Mouse (Mus musculus) hindbrain, embryonic 16.5 days (tissue): ENCODE data around the gene Rln3. TPM values are rescaled to one million over a fixed set of nuclear protein-coding genes. Genes with fewer than 3 reads are reported as not detected.
"Not testable (repeated sequence)": the region's sequence is repeated elsewhere in the genome, so short reads cannot be mapped to it uniquely, and the experiment has no call there.

Experiments used
- ATAC-seq: fragments of 200-750 bp; cut with Nextera tagmentation; 2 replicates; pipeline ENCODE4 v1.8.0; 2017; ENCODE audit warnings: moderate TSS enrichment, moderate library complexity
- H3K27ac ChIP-seq: fragments of 300-500 bp; sonication (generic); 2 replicates; pipeline ENCODE4 v1.5.1; 2014; ENCODE audit warnings: low read depth, mild to moderate bottlenecking, control low read depth, low read length, moderate library complexity
- H3K27me3 ChIP-seq: fragments of 300-500 bp; sonication (generic); replicated peaks from 2 replicates; pipeline ENCODE4 v1.6.1; 2014; ENCODE audit warnings: low read length; ENCODE audit not compliant: control insufficient read depth, insufficient read depth
- H3K36me3 ChIP-seq: fragments of 300-500 bp; sonication (generic); 2 replicates; pipeline ENCODE4 v1.6.1; 2014; ENCODE audit warnings: mild to moderate bottlenecking, low read length, moderate library complexity, mixed read lengths; ENCODE audit not compliant: control insufficient read depth, insufficient read depth
- H3K4me1 ChIP-seq: fragments of 300-500 bp; sonication (generic); 2 replicates; pipeline ENCODE4 v1.6.1; 2014; ENCODE audit warnings: low read depth, low read length; ENCODE audit not compliant: control insufficient read depth, insufficient read depth
- H3K4me2 ChIP-seq: fragments of 300-500 bp; sonication (generic); 2 replicates; pipeline ENCODE4 v1.6.1; 2014; ENCODE audit warnings: mild to moderate bottlenecking, low read length, control low read depth, moderate library complexity
- H3K4me3 ChIP-seq: fragments of 300-500 bp; sonication (generic); 2 replicates; pipeline ENCODE4 v1.5.1; 2014; ENCODE audit warnings: mild to moderate bottlenecking, low read length, control low read depth, moderate library complexity
- H3K9ac ChIP-seq: fragments of 300-500 bp; sonication (generic); 2 replicates; pipeline ENCODE4 v1.6.1; 2014; ENCODE audit warnings: low read depth, mild to moderate bottlenecking, control low read depth, low read length, moderate library complexity
- H3K9me3 ChIP-seq: fragments of 300-500 bp; sonication (generic); 2 replicates; pipeline ENCODE4 v1.6.1; 2014; ENCODE audit warnings: mild to moderate bottlenecking, low read length, moderate library complexity; ENCODE audit not compliant: control insufficient read depth
- WGBS: fragments of 180-500 bp; shearing (Covaris S2); extraction: QIAGEN DNeasy Blood & Tissue Kit; methylation state at CpG from one replicate; pipeline ENCODE4 v1.1.7; 2014; 5-methylcytosine and 5-hydroxymethylcytosine counted together
- polyA plus RNA-seq: library from polyadenylated mRNA; unstranded; fragments of >200 nt; fragmentation: Nextera tagmentation; extraction: Ambion mirVana; gene quantifications from 2 replicates; pipeline ENCODE4 v1.2.1, GENCODE M21; 2015

Rln3 gene
- polyA plus RNA-seq, 1 experiment from 2014 or later: 1.8 TPM

DNA sequence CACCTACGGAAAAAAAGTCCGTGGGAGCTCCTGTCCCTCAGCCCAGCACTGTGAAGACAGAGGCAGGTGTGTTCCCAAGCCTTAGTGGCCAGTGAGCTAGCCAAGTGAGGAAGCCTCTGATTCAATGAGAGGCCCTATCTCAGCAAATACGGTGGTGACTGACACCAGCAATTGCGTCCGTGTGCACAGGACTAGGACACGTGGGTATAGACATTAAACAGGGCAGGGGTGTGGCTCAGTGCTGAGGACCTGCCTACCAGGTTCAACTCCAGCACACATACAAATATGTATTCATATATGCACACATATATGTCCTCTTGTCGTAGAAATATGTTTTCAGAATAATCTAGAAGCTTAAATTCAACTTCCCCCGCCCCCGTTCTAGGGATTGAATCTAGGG is 25.1 kb downstream of the Rln3 start:
- H3K4me1 ChIP-seq: no peaks in the 10 kb centered on the region
- no peak overlapping the region for H3K4me3 ChIP-seq
- H3K4me2 ChIP-seq: no peak overlapping the region
- 78% methylated on average over 9 of the region's 9 CpGs for WGBS
- no peaks in the 10 kb centered on the region for H3K9me3 ChIP-seq
- no peaks in the 10 kb centered on the region; the same call in 1 of the 2 replicates for H3K27me3 ChIP-seq
- no peak for ATAC-seq
- H3K9ac ChIP-seq: no peak overlapping the region
- no peak overlapping the region for H3K27ac ChIP-seq
- no peaks in the 10 kb centered on the region for H3K36me3 ChIP-seq

DNA sequence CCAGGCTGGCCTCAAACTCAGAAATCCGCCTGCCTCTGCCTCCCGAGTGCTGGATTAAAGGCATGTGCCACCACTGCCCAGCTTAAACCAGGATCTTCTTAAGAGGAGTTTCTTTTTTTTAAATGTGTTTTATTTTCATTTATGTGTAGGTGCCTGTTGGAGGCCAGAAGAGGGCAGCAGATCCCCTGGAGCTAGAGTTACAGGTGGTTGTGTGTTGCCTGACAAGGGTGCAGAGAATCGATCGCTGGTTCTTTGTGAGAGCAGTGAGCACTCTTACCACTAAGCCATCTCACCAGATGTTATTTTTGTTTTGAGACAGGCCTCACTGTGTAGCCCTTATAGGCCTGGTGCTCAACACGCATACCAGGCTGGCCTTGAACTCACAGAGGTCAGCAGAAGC is 29.0 kb downstream of the Rln3 start:
- Histone ChIP-seq H3K27me3 (peaks cover 17% of the 10 kb centered on the region), H3K9ac (no peak overlapping the region), H3K4me1 (peaks cover 17% of the 10 kb centered on the region), H3K27ac (no peak overlapping the region), H3K36me3 (no peaks in the 10 kb centered on the region), H3K4me2 (no peak overlapping the region), H3K9me3 (no peaks in the 10 kb centered on the region), H3K4me3 (no peak overlapping the region)
- 90% methylated on average over 5 of the region's 5 CpGs for WGBS
- no peak for ATAC-seq

DNA sequence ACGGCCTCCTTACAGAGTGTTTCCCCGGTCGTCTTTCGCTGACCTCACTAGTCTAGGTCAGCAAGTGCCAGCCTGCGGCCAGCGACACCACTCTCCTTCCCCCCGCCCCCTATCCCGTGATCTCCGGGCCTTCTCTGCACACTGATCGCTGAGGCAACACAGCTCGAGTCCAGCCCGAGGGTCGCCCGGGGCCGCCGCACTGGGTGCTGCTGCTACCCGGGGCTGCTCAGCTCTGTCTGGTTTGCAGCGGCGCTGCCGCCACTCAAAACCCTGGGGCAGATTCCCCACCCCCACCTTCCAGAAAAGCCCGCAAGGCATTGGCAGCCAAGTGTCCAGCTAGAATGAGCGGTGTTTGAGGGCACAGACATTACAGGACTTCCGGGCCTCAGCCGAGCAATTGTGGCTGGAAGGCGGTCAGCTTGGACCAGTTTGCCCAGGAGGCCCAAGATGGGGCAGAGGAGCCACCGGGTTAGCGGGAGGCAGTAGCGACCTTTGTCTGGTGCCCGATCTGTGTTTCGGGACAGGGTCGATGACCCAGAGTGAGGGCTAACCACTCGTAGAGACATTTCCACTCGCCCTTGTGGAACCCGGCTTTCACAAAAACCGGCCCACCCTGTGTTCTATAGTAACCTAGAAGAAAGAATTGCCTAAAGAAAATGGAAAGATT is 32.2 kb downstream of the Rln3 start:
- Histone ChIP-seq H3K9me3 (no peaks in the 10 kb centered on the region), H3K36me3 (no peaks in the 10 kb centered on the region), H3K27me3 (peaks cover 27% of the 10 kb centered on the region), H3K9ac (peak overlapping the region; percentile 50), H3K27ac (no peak overlapping the region), H3K4me1 (peaks cover 22% of the 10 kb centered on the region), H3K4me3 (peak overlapping the region; percentile 66), H3K4me2 (peak overlapping the region; percentile 100)
- no peak; the same call in 1 of the 2 replicates for ATAC-seq
- WGBS: 7% methylated on average over 35 of the region's 35 CpGs

DNA sequence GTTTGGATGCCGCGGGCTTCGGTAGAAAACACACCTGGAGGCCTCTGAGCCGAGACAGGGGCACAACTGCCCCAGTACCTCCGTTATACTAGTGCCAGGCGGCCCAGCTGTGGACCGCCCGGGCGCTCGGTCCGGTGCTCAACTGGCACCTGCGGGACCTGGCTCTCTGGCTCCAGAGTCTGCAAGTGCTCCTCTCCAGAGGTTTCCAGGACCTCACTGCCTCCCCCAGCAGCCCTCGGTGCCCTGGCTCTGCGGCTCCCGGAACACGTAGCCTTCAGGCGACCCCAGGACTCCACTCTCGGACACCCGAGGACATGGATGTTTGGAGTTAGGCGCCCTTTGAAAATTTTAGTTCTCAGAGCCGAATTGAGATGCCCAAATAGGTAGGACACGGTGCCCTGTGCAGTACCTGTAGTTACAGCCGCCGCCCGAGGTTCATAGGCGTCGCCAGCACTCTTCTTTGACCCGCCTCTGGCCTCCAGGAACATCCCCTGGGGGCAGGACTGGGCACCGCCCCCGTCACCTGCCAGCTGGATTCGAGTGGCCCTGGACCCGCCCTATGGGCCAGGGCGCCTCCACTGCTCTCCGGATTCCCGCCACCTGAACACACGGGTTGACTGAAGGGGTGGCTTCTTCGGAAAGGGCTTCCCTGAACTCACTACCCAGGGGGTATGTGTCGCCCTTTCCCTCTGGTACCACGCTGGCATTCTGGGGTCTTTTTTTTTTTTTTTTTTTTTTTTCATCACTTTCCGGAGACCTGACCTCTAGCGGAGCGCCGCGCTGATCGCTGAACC is 32.9 kb downstream of the Rln3 start, which contains the start of gene 2210011C24Rik:
2210011C24Rik (minus strand) TSS at position 467 of the 794 bp plus-strand sequence.
- peak within 1 kb of the TSS; percentile 73 for H3K9ac ChIP-seq
- H3K4me3 ChIP-seq: peak within 1 kb of the TSS; percentile 66
- peak within 1 kb of the TSS; percentile 100 for H3K4me2 ChIP-seq
- H3K9me3 ChIP-seq: no peaks in the 10 kb centered on the region
- H3K27ac ChIP-seq: no peak within 1 kb of the TSS
- peaks cover 22% of the 10 kb centered on the region for H3K4me1 ChIP-seq
- no peaks in the 10 kb centered on the region for H3K36me3 ChIP-seq
- ATAC-seq: peak; percentile 12; the same call in 1 of the 2 replicates
- WGBS: under 1% methylated on average over 45 of the region's 45 CpGs
- peaks cover 27% of the 10 kb centered on the region for H3K27me3 ChIP-seq

DNA sequence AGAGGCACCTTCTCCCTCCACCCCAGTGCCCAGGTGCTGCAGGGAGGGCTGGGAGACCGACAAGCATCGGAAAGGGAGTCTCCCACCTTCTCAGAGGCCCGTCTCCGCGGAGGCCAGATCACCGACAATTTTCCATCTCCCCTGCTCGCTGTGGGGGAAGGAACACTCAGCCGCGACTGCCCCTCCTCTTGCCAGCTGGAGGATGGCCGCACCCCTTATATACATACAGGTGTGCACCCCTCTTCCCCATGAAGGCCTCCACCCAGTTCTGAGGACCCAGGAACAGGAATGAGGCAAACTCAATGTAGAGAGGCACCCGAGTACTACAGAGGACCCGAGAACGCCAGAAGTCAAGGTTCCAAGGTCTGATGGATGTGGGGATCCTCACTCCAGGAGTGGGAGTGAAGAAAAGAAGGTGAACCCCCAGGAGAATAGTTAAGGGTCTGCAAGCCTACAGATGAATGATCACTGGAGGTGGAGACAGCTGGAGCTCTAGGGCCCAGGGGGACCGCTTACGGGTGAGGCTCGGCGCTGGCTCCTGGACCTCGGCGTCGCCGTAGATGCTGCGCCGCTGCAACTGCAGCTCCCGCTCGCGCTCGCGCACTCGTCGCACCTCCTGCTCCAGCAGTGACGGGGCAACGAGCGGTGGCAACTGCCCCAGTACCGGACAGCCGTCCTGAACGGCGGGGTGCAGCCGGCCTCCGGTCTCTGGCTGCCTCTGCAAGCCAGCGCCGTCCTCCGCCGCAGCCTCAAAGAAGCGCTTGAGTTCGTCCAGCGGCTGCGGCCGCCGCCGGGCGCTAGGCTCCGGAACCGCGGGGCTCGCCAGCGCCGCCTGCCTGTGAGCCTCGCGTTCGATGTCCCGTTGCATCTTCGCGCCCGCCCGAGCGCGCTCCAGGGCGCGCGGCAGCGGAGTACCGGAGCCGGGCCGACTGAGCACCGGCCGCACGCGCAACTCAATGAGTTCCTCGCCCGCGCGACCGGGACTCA is 33.9 kb downstream of the Rln3 start:
- peaks cover 22% of the 10 kb centered on the region for H3K4me1 ChIP-seq
- no peak overlapping the region for H3K27ac ChIP-seq
- peaks cover 27% of the 10 kb centered on the region for H3K27me3 ChIP-seq
- no peaks in the 10 kb centered on the region for H3K9me3 ChIP-seq
- no peaks in the 10 kb centered on the region for H3K36me3 ChIP-seq
- WGBS: 2% methylated on average over 61 of the region's 83 CpGs
- H3K4me2 ChIP-seq: peak overlapping the region; percentile 100
- ATAC-seq: peak; percentile 71
- H3K4me3 ChIP-seq: peak overlapping the region; percentile 66
- peak overlapping the region; percentile 73 for H3K9ac ChIP-seq

DNA sequence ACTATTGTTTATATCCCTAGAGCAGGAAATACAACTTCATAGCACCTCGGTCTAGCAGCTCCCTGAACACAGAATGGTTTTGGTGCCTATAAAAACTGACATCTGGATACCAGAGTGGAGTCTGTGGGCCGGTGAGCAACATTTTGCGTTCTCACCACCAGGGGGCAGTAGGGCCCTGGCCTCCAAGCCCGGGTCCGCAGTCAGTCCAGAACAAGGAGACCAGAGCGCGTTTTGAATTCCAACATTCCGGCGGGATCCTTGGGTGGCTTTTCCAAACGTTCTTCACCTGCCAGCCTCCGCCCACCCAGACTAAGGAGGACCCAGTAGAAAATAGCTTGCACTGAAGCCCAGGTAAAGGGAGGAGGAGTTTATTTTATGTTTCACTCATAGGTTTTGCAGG is 34.9 kb downstream of the Rln3 start:
- H3K4me3 ChIP-seq: no peak overlapping the region
- peak; percentile 35; the same call in 1 of the 2 replicates for ATAC-seq
- H3K4me2 ChIP-seq: no peak overlapping the region; the same call in 1 of the 2 replicates

DNA sequence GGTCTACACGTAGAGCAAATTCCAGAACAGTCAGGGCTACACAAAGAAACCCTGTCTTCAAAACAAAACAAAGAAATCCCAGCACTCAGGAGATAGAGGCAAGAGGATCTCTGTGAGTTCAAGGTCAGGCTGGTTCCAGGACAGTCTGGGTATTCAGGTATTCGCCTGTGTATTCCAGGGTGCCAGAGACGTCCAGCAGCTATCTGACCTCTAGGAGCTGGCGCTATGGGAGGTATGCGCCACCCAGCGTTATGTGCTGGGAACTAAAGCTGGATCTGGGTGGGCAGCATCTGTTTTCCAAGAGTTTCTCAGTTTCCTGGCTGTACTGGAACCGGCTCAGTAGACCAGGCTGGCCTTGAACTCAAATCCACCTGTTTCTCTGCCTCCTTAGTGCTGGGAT is 36.4 kb downstream of the Rln3 start:
- no peak overlapping the region for H3K9ac ChIP-seq
- no peak overlapping the region for H3K4me3 ChIP-seq
- WGBS: 23% methylated on average over 7 of the region's 7 CpGs
- H3K27me3 ChIP-seq: peaks cover 24% of the 10 kb centered on the region
- no peak for ATAC-seq
- H3K4me2 ChIP-seq: no peak overlapping the region
- H3K4me1 ChIP-seq: peaks cover 34% of the 10 kb centered on the region
- no peak overlapping the region for H3K27ac ChIP-seq
- no peaks in the 10 kb centered on the region for H3K9me3 ChIP-seq
- no peaks in the 10 kb centered on the region for H3K36me3 ChIP-seq

More for the DNA sequence above, 34.9 kb downstream of the Rln3 start:
- H3K4me1 ChIP-seq: peaks cover 25% of the 10 kb centered on the region
- H3K36me3 ChIP-seq: no peaks in the 10 kb centered on the region
- H3K9me3 ChIP-seq: no peaks in the 10 kb centered on the region
- WGBS: 2% methylated on average over 11 of the region's 11 CpGs
- peaks cover 27% of the 10 kb centered on the region for H3K27me3 ChIP-seq
- H3K9ac ChIP-seq: no peak overlapping the region
- no peak overlapping the region for H3K27ac ChIP-seq

DNA sequence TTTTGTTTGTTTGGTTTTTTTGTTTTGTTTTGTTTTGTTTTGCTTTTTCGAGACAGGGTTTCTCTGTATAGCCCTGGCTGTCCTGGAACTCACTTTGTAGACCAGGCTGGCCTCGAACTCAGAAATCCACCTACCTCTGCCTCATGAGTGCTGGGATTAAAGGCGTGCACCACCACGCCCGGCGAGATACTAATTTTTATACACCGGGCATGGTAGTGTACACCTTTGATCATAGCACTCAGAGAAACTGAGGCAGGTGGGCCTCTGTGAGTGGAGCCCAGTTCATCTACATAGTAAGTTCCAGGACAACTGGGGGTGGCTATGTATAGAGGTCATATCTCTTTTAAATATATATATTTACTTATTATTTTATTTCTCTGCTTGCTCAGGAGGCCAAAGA is 39.3 kb downstream of the Rln3 start:
- not testable (repeated sequence) for H3K27ac ChIP-seq, ATAC-seq, H3K4me2 ChIP-seq, H3K27me3 ChIP-seq, H3K4me3 ChIP-seq, H3K9me3 ChIP-seq, H3K36me3 ChIP-seq, H3K9ac ChIP-seq
- H3K4me1 ChIP-seq: peaks cover 18% of the 10 kb centered on the region
- WGBS: 96% methylated on average over 7 of the region's 7 CpGs
